Mouse (Mus musculus) embryonic facial prominence, embryonic 15.5 days (tissue): ENCODE results near the gene Sec14l5. TPM values are rescaled to one million over a fixed set of nuclear protein-coding genes. Genes with fewer than 3 reads are reported as not detected.
"Not testable (repeated sequence)": the region's sequence is repeated elsewhere in the genome, so short reads cannot be mapped to it uniquely, and the experiment has no call there.

ENCODE experiments used
- ATAC-seq: fragments of 200-750 bp; cut with Nextera tagmentation; 2 replicates; pipeline ENCODE4 v1.8.0; 2017; ENCODE audit warnings: low read depth, moderate TSS enrichment; ENCODE audit not compliant: insufficient number of reproducible peaks, low FRiP score, low TSS enrichment
- H3K27ac ChIP-seq: fragments of 300-500 bp; sonication (generic); replicated peaks from 2 replicates; pipeline ENCODE4 v1.5.1; 2015; ENCODE audit warnings: mild to moderate bottlenecking, inconsistent platforms
- H3K27me3 ChIP-seq: fragments of 300-500 bp; sonication (generic); 2 replicates; pipeline ENCODE4 v1.6.1; 2015; ENCODE audit warnings: inconsistent platforms
- H3K36me3 ChIP-seq: fragments of 300-500 bp; sonication (generic); 2 replicates; pipeline ENCODE4 v1.6.1; 2015; ENCODE audit warnings: mild to moderate bottlenecking, inconsistent platforms
- H3K4me1 ChIP-seq: fragments of 300-500 bp; sonication (generic); 2 replicates; pipeline ENCODE4 v1.6.1; 2015; ENCODE audit warnings: inconsistent platforms
- H3K4me2 ChIP-seq: fragments of 300-500 bp; sonication (generic); replicated peaks from 2 replicates; pipeline ENCODE4 v1.6.1; 2015; ENCODE audit warnings: mild to moderate bottlenecking, inconsistent platforms
- H3K4me3 ChIP-seq: fragments of 300-500 bp; sonication (generic); replicated peaks from 2 replicates; pipeline ENCODE4 v1.5.1; 2015; ENCODE audit warnings: mild to moderate bottlenecking, inconsistent platforms
- H3K9ac ChIP-seq: fragments of 300-500 bp; sonication (generic); 2 replicates; pipeline ENCODE4 v1.6.1; 2015; ENCODE audit warnings: inconsistent platforms
- H3K9me3 ChIP-seq: fragments of 300-500 bp; sonication (generic); replicated peaks from 2 replicates; pipeline ENCODE4 v1.6.1; 2016; ENCODE audit warnings: inconsistent platforms
- WGBS: fragments of 180-500 bp; shearing (Covaris S2); methylation state at CpG from one replicate; pipeline ENCODE4 v1.1.7; 2015; 5-methylcytosine and 5-hydroxymethylcytosine counted together
- polyA plus RNA-seq: library from polyadenylated mRNA; unstranded; fragments of >200 nt; fragmentation: Nextera tagmentation; extraction: Ambion mirVana; gene quantifications from 2 replicates; pipeline ENCODE4 v1.2.1, GENCODE M21; 2015

Sec14l5 gene
- polyA plus RNA-seq, 1 experiment from 2014 or later = 0.35 TPM

DNA sequence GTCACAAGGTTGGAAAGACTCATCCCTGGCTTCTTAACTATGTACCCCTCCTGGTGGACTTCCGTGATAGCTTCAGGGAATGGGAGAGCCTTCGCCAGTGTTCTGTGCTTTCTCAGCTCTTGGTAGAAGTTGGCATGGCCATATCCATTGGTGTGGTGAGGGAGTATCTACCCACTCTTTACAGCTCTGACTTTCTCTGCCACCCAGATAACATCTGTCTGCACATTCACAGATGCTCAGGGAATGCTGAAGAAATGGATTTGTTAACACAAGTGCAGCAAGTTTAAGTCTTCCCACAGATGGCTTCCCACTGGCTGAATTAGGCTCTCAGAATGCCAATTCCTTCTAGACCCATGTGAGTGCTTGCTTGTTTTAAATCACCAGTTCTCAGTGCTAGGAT is 67.2 kb downstream of the Sec14l5 start:
- ATAC-seq = no peak
- no peaks in the 10 kb centered on the region for H3K4me1 ChIP-seq
- H3K27me3 ChIP-seq = peaks cover 7% of the 10 kb centered on the region; the same call in 1 of the 2 replicates
- no peak overlapping the region for H3K27ac ChIP-seq
- no peak overlapping the region for H3K9ac ChIP-seq
- H3K4me2 ChIP-seq = no peak overlapping the region
- WGBS = 88% methylated on average over 2 of the region's 2 CpGs
- no peaks in the 10 kb centered on the region for H3K36me3 ChIP-seq
- no peaks in the 10 kb centered on the region for H3K9me3 ChIP-seq
- no peak overlapping the region for H3K4me3 ChIP-seq

- no peak for ATAC-seq
- H3K27ac ChIP-seq = no peak overlapping the region
Measured at GRCm38 (mm10) chr16:5216686-5217085, 69.8 kb downstream of the Sec14l5 start.

GRCm38 (mm10) chr16:5217341-5218133 is 70.6 kb downstream of the Sec14l5 start:
- Histone ChIP-seq H3K9me3 (no peaks in the 10 kb centered on the region), H3K9ac (no peak overlapping the region), H3K27me3 (no peaks in the 10 kb centered on the region; the same call in 1 of the 2 replicates), H3K4me2 (no peak overlapping the region), H3K4me3 (no peak overlapping the region), H3K4me1 (no peaks in the 10 kb centered on the region), H3K27ac (no peak overlapping the region), H3K36me3 (no peaks in the 10 kb centered on the region)
- WGBS = 64% methylated on average over 5 of the region's 5 CpGs
- ATAC-seq = no peak

More at GRCm38 (mm10) chr16:5216686-5217085, 69.8 kb downstream of the Sec14l5 start:
- WGBS = 56% methylated on average over 6 of the region's 6 CpGs
- no peaks in the 10 kb centered on the region for H3K9me3 ChIP-seq
- H3K4me1 ChIP-seq = no peaks in the 10 kb centered on the region
- H3K4me2 ChIP-seq = no peak overlapping the region
- no peak overlapping the region for H3K4me3 ChIP-seq
- no peak overlapping the region for H3K9ac ChIP-seq
- H3K36me3 ChIP-seq = no peaks in the 10 kb centered on the region
- no peaks in the 10 kb centered on the region; the same call in 1 of the 2 replicates for H3K27me3 ChIP-seq

DNA sequence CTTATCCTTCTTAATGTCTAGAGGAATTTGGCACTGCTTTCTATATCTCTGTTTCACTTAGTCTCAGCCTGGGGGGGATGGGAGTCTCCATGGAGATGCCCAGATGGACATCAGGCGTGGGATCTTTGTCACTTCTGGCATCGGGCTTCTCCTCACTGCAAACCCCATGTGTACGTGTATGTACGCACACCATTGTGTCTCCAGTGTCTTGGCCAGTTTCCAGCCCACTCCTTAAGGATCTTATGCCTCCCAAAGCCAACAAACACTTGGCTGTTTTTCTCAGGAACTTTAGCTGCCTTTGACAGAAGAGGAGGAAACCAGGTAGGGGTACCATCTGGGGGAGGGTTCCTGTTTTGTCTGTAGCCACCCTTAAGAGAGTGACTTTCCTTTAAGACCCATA is 74.5 kb downstream of the Sec14l5 start:
- no peaks in the 10 kb centered on the region for H3K4me1 ChIP-seq
- H3K4me2 ChIP-seq = no peak overlapping the region
- H3K36me3 ChIP-seq = no peaks in the 10 kb centered on the region
- H3K27me3 ChIP-seq = no peaks in the 10 kb centered on the region; the same call in 1 of the 2 replicates
- no peak overlapping the region for H3K9ac ChIP-seq
- H3K4me3 ChIP-seq = no peak overlapping the region
- 48% methylated on average over 4 of the region's 4 CpGs for WGBS
- H3K9me3 ChIP-seq = no peaks in the 10 kb centered on the region
- H3K27ac ChIP-seq = no peak overlapping the region
- ATAC-seq = no peak

- Histone ChIP-seq H3K9ac (no peak within 1 kb of the TSS), H3K27me3 (no peaks in the 10 kb centered on the region; the same call in 1 of the 2 replicates), H3K4me1 (no peaks in the 10 kb centered on the region), H3K4me3 (no peak within 1 kb of the TSS), H3K4me2 (no peak within 1 kb of the TSS), H3K27ac (no peak within 1 kb of the TSS), H3K9me3 (no peaks in the 10 kb centered on the region), H3K36me3 (no peaks in the 10 kb centered on the region)
- no peak for ATAC-seq
- 62% methylated on average over 6 of the region's 6 CpGs for WGBS
Measured at GRCm38 (mm10) chr16:5222140-5222539, 75.2 kb downstream of the Sec14l5 start, which contains the start of gene AU021092. AU021092 (minus strand) TSS chr16:5222299.

DNA sequence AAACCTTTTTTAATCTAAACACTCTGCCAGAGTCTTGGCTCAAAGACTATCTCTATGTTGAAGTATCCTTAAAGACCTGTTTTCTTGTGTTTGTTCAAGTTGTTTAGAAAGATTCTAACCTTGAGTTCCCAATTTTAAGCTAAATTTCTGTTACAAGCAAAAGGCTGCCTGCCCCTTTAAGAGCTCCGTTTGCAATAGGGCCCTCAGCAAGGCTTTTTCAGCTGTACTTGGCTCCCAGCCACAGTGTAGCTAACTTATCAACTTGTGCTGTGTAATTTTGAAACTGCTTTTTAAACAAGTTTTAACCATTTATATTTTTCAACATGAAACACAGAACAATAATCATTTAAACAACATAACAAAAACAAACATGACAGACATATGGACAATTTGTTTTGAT is 79.6 kb downstream of the Sec14l5 start:
- 0% methylated on average over 1 of the region's 1 CpGs for WGBS
- ATAC-seq, H3K27ac ChIP-seq, H3K27me3 ChIP-seq, H3K4me3 ChIP-seq, H3K4me2 ChIP-seq, H3K4me1 ChIP-seq, H3K36me3 ChIP-seq, H3K9me3 ChIP-seq, H3K9ac ChIP-seq: not testable (repeated sequence)

DNA sequence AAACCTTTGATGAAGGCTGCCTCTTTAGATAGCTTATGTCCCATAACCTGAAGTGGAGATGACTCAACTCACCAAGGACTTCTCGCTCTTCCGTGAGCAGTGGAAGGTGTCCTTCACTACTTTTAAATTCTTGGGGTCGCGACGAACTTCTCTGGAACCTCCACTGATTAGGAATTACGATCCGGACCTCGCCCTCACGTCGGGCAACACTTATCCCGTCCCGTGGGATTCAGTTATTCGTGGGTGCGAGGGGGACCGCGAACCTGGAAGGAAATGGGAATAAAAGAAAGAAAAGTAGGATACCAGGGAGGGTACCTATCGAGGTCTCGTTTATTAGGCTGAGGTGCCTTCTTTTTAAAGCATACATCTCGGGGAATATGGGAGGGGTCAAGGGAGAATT is 80.6 kb downstream of the Sec14l5 start:
- H3K4me1 ChIP-seq, ATAC-seq, H3K4me2 ChIP-seq, H3K4me3 ChIP-seq, H3K9ac ChIP-seq, H3K36me3 ChIP-seq, H3K27me3 ChIP-seq, H3K9me3 ChIP-seq, H3K27ac ChIP-seq: not testable (repeated sequence)
- 87% methylated on average over 19 of the region's 19 CpGs for WGBS

DNA sequence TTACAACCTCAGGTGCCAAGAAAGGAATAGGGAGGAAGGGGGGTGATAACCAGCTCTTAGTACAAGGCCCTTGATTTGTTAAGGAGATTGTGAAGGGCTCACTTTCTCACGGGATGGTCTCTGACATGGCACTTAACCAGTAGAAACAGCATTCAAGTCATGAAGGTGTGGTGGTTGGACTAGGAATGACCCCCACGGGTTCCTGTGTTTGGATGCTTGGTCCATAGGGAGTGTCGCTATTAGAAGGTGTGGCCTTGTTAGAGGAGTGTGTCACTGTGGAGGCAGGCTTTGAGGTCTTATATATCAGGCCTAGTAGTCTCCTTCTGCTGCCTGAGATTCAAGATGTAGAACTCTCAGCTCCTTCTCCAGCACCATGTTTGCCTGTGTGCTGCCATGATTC is 81.2 kb downstream of the Sec14l5 start:
- not testable (repeated sequence) for H3K9me3 ChIP-seq, H3K4me2 ChIP-seq, ATAC-seq, H3K9ac ChIP-seq, H3K27me3 ChIP-seq, H3K36me3 ChIP-seq, H3K27ac ChIP-seq, H3K4me1 ChIP-seq, H3K4me3 ChIP-seq
- 82% methylated on average over 3 of the region's 3 CpGs for WGBS

- H3K9ac ChIP-seq = no peak overlapping the region
- peak overlapping the region; percentile 91 for H3K4me3 ChIP-seq
- H3K36me3 ChIP-seq = no peaks in the 10 kb centered on the region
- H3K27me3 ChIP-seq = no peaks in the 10 kb centered on the region
- 67% methylated on average over 4 of the region's 4 CpGs for WGBS
- H3K27ac ChIP-seq = no peak overlapping the region
- peaks cover 10% of the 10 kb centered on the region for H3K4me1 ChIP-seq
- H3K9me3 ChIP-seq = no peaks in the 10 kb centered on the region
- peak overlapping the region; percentile 82 for H3K4me2 ChIP-seq
- ATAC-seq = 0 out of 2 replicates have a peak, but pooled peaks have one; percentile 12
Measured at GRCm38 (mm10) chr16:5232982-5233381, 86.1 kb downstream of the Sec14l5 start.

- peak within 1 kb of the TSS; percentile 82 for H3K4me2 ChIP-seq
- no peaks in the 10 kb centered on the region for H3K36me3 ChIP-seq
- no peaks in the 10 kb centered on the region for H3K9me3 ChIP-seq
- H3K27me3 ChIP-seq = no peaks in the 10 kb centered on the region
- H3K27ac ChIP-seq = peak within 1 kb of the TSS; percentile 71; the same call in 1 of the 2 replicates
- peak within 1 kb of the TSS; percentile 43 for H3K9ac ChIP-seq
- whole genome bisulfite sequencing = 1% methylated on average over 47 of the region's 47 CpGs
- ATAC-seq = peak; percentile 94
- H3K4me1 ChIP-seq = peaks cover 10% of the 10 kb centered on the region
- H3K4me3 ChIP-seq = peak within 1 kb of the TSS; percentile 91
Measured at GRCm38 (mm10) chr16:5233418-5234313, 86.8 kb downstream of the Sec14l5 start, which contains the start of gene Alg1. Alg1 (plus strand) TSS chr16:5233621.
